Mouse (Mus musculus) B cell, adult (primary cell): ENCODE results near the gene Gm20816. TPM values are rescaled to one million over a fixed set of nuclear protein-coding genes. Genes with fewer than 3 reads are reported as not detected.

Experiments
- total RNA-seq: library from RNA; stranded (reverse); gene quantifications from 4 replicates; pipeline ENCODE4 v1.2.4, GENCODE M21; 2023; ENCODE audit not compliant: inconsistent age

Gm20816 gene
- total RNA-seq: not detected in 4 replicates

GRCm38 (mm10) chrY:68537655-68538054, at the start of gene Gm20816:
Gene Gm20816, plus strand, starts transcription at chrY:68537955.

Other genes with a start within 250 kb of the Gm20816 start
- gene Gm20937, start 243.1 kb upstream of the Gm20816 start, total RNA-seq: not detected in 4 replicates